Mouse (Mus musculus) MEL (cell line): Measurements from ENCODE around the gene Cd72.
A peak's percentile ranks its signal among the peaks of the same experiment; 100 is the strongest.

Experiments
- CTCF ChIP-seq, 3 experiments: IDR thresholded peaks in 2 of 3; conservative IDR thresholded peaks in 1 of 3; 2 replicates each; pipeline ENCODE4 v1.5.1; 2011 to 2012; ENCODE audit warnings: low read length in 3 of 3, low read depth in 2 of 3, mild to moderate bottlenecking in 2 of 3, improper control_type of control experiment in 1 of 3, inconsistent platforms in 1 of 3, mixed read lengths in 1 of 3, moderate library complexity in 1 of 3; ENCODE audit not compliant: control insufficient read depth in 1 of 3, insufficient read depth in 1 of 3, poor library complexity in 1 of 3, severe bottlenecking in 1 of 3
- EP300 ChIP-seq, 2 experiments: IDR thresholded peaks; 2 replicates each; pipeline ENCODE4 v1.6.1; 2011; ENCODE audit warnings: improper control_type of control experiment in 2 of 2, low read length in 2 of 2, low read depth in 1 of 2, mild to moderate bottlenecking in 1 of 2
- ETS1 ChIP-seq: IDR thresholded peaks from 2 replicates; pipeline ENCODE4 v1.6.1; 2012; ENCODE audit warnings: low read depth, mild to moderate bottlenecking, inconsistent platforms, low read length, improper control_type of control experiment, moderate library complexity
- GABPA ChIP-seq: IDR thresholded peaks from 2 replicates; pipeline ENCODE4 v1.6.1; 2012; ENCODE audit warnings: low read depth, mild to moderate bottlenecking, inconsistent platforms, low read length, improper control_type of control experiment, moderate library complexity
- MAFK ChIP-seq: IDR thresholded peaks from 2 replicates; pipeline ENCODE4 v1.6.1; 2011; ENCODE audit warnings: low read depth, mild to moderate bottlenecking, low read length, improper control_type of control experiment, borderline replicate concordance
- MAZ ChIP-seq: IDR thresholded peaks from 2 replicates; pipeline ENCODE4 v1.6.1; 2012; ENCODE audit warnings: low read depth, mild to moderate bottlenecking, inconsistent platforms, low read length, improper control_type of control experiment
- MYC ChIP-seq: IDR thresholded peaks from 2 replicates; pipeline ENCODE4 v1.6.1; 2011; ENCODE audit warnings: low read depth, mild to moderate bottlenecking, low read length, improper control_type of control experiment, moderate library complexity
- POLR2A ChIP-seq, 2 experiments: IDR thresholded peaks; 2 replicates each; pipeline ENCODE4 v1.6.1; 2011 to 2012; ENCODE audit warnings: low read length in 2 of 2, mild to moderate bottlenecking in 2 of 2, control low read depth in 1 of 2, improper control_type of control experiment in 1 of 2, low read depth in 1 of 2, moderate library complexity in 1 of 2; ENCODE audit not compliant: control insufficient read depth in 1 of 2, insufficient read depth in 1 of 2, poor library complexity in 1 of 2
- TAL1 ChIP-seq: IDR thresholded peaks from 2 replicates; pipeline ENCODE4 v1.6.1; 2012; ENCODE audit warnings: mild to moderate bottlenecking, inconsistent platforms, low read length, moderate library complexity, mixed read lengths
- TBP ChIP-seq: IDR thresholded peaks from 2 replicates; pipeline ENCODE4 v1.8.0; 2011; ENCODE audit warnings: low read depth, low read length, improper control_type of control experiment
- TCF12 ChIP-seq: IDR thresholded peaks from 2 replicates; pipeline ENCODE4 v1.6.1; 2014; ENCODE audit warnings: low read depth, mild to moderate bottlenecking, inconsistent platforms, low read length, improper control_type of control experiment, moderate library complexity
- UBTF ChIP-seq: IDR thresholded peaks from 2 replicates; pipeline ENCODE4 v1.6.1; 2012; ENCODE audit warnings: low read depth, mild to moderate bottlenecking, inconsistent platforms, low read length, improper control_type of control experiment, moderate library complexity, borderline replicate concordance; ENCODE audit not compliant: insufficient read depth
- ZC3H11A ChIP-seq: IDR thresholded peaks from 2 replicates; pipeline ENCODE4 v1.6.1; 2012; ENCODE audit warnings: low read depth, mild to moderate bottlenecking, inconsistent platforms, low read length, improper control_type of control experiment

GRCm38 (mm10) chr4:43481894-43482456 is 27.5 kb upstream of the Cd72 start:
- TF ChIP-seq MAFK (no peak), ZC3H11A (no peak), GABPA (no peak), MAZ (no peak), TCF12 (0 out of 2 replicates have a peak, but pooled peaks have one; percentile 21), MYC (no peak), CTCF (IDR thresholded peaks at IDR 0.05 in 2 of 3, conservative IDR thresholded peaks at IDR 0.05 in 1 of 3; ENCODE audit: control insufficient read depth in 1 of 3, insufficient read depth in 1 of 3, low read depth in 2 of 3, low read length in 3 of 3, poor library complexity in 1 of 3, severe bottlenecking in 1 of 3) (no peak), POLR2A (IDR thresholded peaks at IDR 0.05; ENCODE audit: control insufficient read depth in 1 of 2, insufficient read depth in 1 of 2, low read depth in 1 of 2, low read length in 2 of 2, poor library complexity in 1 of 2) (no peak), TBP (no peak), EP300 (IDR thresholded peaks at IDR 0.05; ENCODE audit: low read depth in 1 of 2, low read length in 2 of 2) (peak; percentile 32 to 45; a peak in 3 of 4 replicates), ETS1 (0 out of 2 replicates have a peak, but pooled peaks have one; percentile 32), UBTF (no peak), TAL1 (no peak)
